Mouse (Mus musculus) midbrain, embryonic 15.5 days (tissue): ENCODE results near the gene Nfatc3. TPM values are rescaled to one million over a fixed set of nuclear protein-coding genes. Genes with fewer than 3 reads are reported as not detected.

Experiments
- ATAC-seq: fragments of 200-750 bp; cut with Nextera tagmentation; replicated peaks from 2 replicates; pipeline ENCODE4 v1.8.0; 2017; ENCODE audit warnings: moderate TSS enrichment
- H3K27ac ChIP-seq: fragments of 300-500 bp; sonication (generic); 2 replicates; pipeline ENCODE4 v1.5.1; 2015; ENCODE audit warnings: mild to moderate bottlenecking, inconsistent platforms
- H3K27me3 ChIP-seq: fragments of 300-500 bp; sonication (generic); replicated peaks from 2 replicates; pipeline ENCODE4 v1.6.1; 2015; ENCODE audit warnings: inconsistent platforms
- H3K36me3 ChIP-seq: fragments of 300-500 bp; sonication (generic); replicated peaks from 2 replicates; pipeline ENCODE4 v1.6.1; 2015; ENCODE audit warnings: inconsistent platforms
- H3K4me1 ChIP-seq: fragments of 300-500 bp; sonication (generic); 2 replicates; pipeline ENCODE4 v1.6.1; 2015; ENCODE audit warnings: inconsistent platforms
- H3K4me2 ChIP-seq: fragments of 300-500 bp; sonication (generic); 2 replicates; pipeline ENCODE4 v1.6.1; 2015; ENCODE audit warnings: inconsistent platforms, mild to moderate bottlenecking, moderate library complexity
- H3K4me3 ChIP-seq: fragments of 300-500 bp; sonication (generic); 2 replicates; pipeline ENCODE4 v1.5.1; 2015; ENCODE audit warnings: mild to moderate bottlenecking, inconsistent platforms
- H3K9ac ChIP-seq: fragments of 300-500 bp; sonication (generic); 2 replicates; pipeline ENCODE4 v1.6.1; 2015; ENCODE audit warnings: mild to moderate bottlenecking, inconsistent platforms
- H3K9me3 ChIP-seq: fragments of 300-500 bp; sonication (generic); 2 replicates; pipeline ENCODE4 v1.6.1; 2016; ENCODE audit warnings: inconsistent platforms
- WGBS: fragments of 180-500 bp; shearing (Covaris S2); methylation state at CpG from one replicate; pipeline ENCODE4 v1.1.7; 2015; ENCODE audit warnings: mixed read lengths; 5-methylcytosine and 5-hydroxymethylcytosine counted together
- polyA plus RNA-seq: library from polyadenylated mRNA; unstranded; fragments of >200 nt; fragmentation: Nextera tagmentation; extraction: Ambion mirVana; gene quantifications from 2 replicates; pipeline ENCODE4 v1.2.1, GENCODE M21; 2015

The Nfatc3 gene
- polyA plus RNA-seq, 1 experiment from 2014 or later: 3.8 TPM

DNA sequence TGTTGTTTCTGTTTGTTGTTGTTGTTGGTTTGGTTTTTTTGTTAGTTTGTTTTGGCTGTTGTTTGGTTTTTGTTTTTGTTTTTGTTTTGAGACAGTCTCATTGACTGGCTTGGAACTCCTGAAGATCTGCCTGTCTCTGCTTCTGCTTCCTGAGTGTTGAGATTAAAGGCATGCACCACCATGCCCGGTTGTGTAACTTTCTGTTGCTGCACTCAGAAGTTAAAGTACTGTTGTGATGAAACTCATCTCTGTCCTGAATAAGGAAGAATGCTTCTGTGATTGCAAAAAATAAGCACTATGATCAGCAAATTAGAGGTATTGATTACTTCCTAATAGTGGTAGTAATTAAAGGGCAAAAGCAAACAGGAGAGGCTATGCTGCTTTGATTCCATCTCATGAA lies 47.6 kb downstream of the Nfatc3 start:
- Histone ChIP-seq H3K4me3 (no peak overlapping the region), H3K9me3 (no peaks in the 10 kb centered on the region), H3K36me3 (peaks cover 21% of the 10 kb centered on the region; the same call in 1 of the 2 replicates), H3K27me3 (no peaks in the 10 kb centered on the region), H3K4me1 (no peaks in the 10 kb centered on the region), H3K9ac (no peak overlapping the region), H3K27ac (no peak overlapping the region), H3K4me2 (no peak overlapping the region)
- WGBS: 90% methylated on average over 1 of the region's 1 CpGs
- ATAC-seq: no peak

DNA sequence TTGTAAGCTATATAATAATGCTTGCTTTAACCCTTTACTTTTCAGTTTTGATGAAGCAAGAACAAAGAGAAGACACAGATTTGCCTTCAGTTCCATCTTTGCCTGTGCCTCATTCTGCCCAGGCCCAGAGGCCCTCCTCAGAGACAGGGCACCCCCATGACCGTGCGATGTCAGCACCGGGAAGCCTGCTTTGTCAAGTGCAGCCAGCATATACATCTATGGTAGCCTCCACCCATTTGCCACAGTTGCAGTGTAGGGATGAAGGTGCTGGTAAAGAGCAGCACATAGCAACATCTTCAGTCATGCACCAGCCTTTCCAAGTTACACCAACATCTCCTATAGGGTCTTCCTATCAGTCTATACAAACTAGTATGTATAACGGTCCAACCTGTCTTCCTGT lies 49.4 kb downstream of the Nfatc3 start:
- no peak for ATAC-seq
- 93% methylated on average over 4 of the region's 4 CpGs for WGBS
- Histone ChIP-seq H3K4me1 (no peaks in the 10 kb centered on the region), H3K27ac (no peak overlapping the region), H3K9me3 (no peaks in the 10 kb centered on the region), H3K9ac (no peak overlapping the region), H3K27me3 (no peaks in the 10 kb centered on the region), H3K4me3 (no peak overlapping the region), H3K36me3 (peaks cover 21% of the 10 kb centered on the region; the same call in 1 of the 2 replicates), H3K4me2 (no peak overlapping the region)

DNA sequence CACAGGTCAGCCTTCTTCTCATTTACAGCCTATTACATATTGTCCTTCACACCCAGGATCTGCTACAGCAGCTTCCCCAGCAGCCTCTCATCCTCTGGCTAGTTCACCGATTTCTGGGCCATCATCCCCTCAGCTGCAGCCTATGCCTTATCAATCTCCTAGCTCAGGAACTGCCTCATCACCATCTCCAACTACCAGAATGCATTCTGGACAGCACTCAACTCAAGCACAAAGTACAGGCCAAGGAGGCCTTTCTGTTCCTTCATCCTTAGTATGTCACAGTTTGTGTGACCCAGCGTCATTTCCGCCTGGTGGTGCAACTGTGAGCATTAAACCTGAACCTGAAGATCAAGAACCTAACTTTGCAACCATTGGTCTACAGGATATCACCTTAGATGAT lies 50.1 kb downstream of the Nfatc3 start:
- Histone ChIP-seq H3K4me3 (no peak overlapping the region), H3K4me1 (no peaks in the 10 kb centered on the region), H3K9me3 (no peaks in the 10 kb centered on the region), H3K36me3 (peaks cover 21% of the 10 kb centered on the region; the same call in 1 of the 2 replicates), H3K27ac (no peak overlapping the region), H3K4me2 (no peak overlapping the region), H3K27me3 (no peaks in the 10 kb centered on the region), H3K9ac (no peak overlapping the region)
- 94% methylated on average over 3 of the region's 3 CpGs for WGBS
- no peak for ATAC-seq

DNA sequence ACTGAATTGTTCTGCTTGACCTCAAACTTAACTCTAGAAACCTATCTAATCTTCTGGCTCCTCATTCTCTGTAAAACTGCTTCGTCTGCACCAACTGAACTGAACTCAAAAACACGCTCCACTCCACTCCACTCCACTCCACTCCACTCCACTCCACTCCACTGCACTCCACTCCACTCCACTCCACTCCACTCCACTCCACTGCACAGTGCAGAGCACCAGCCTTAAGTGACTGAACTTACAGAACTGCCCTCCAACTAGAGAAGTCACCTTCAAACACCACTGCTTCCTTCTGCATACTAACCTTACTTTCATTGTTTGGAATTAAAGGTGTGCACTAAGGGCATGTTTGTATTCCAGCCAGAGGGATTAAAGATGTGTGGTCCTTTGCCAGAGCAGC lies 53.4 kb downstream of the Nfatc3 start:
- Histone ChIP-seq H3K27ac (no peak overlapping the region), H3K9ac (no peak overlapping the region), H3K4me3 (no peak overlapping the region), H3K9me3 (no peaks in the 10 kb centered on the region), H3K27me3 (no peaks in the 10 kb centered on the region), H3K4me1 (no peaks in the 10 kb centered on the region), H3K4me2 (no peak overlapping the region), H3K36me3 (peaks cover 16% of the 10 kb centered on the region; the same call in 1 of the 2 replicates)
- no peak for ATAC-seq
- 98% methylated on average over 2 of the region's 2 CpGs for WGBS

DNA sequence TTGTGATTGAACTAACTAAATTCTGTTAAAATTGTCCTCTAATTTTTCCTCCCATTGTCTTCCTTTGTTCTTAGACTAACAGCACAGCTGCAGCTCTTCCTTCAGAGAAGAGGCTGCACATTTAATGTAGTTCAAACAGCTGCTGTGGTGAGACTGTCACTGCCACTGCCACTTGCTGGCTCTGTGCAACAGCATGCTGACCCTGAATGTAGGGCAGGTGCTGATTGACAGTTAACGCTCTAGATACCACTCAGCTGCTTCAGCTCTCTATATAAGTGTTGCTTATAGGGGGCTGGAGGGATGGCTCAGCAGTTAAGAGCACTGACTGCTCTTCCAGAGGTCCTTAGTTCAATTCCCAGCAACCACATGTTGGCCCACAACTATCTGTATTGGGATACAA lies 53.9 kb downstream of the Nfatc3 start:
- Histone ChIP-seq H3K4me3 (no peak overlapping the region), H3K36me3 (peaks cover 16% of the 10 kb centered on the region; the same call in 1 of the 2 replicates), H3K9me3 (no peaks in the 10 kb centered on the region), H3K9ac (no peak overlapping the region), H3K27ac (no peak overlapping the region), H3K4me1 (no peaks in the 10 kb centered on the region), H3K4me2 (no peak overlapping the region), H3K27me3 (no peaks in the 10 kb centered on the region)
- 89% methylated on average over 1 of the region's 1 CpGs for WGBS
- ATAC-seq: no peak

DNA sequence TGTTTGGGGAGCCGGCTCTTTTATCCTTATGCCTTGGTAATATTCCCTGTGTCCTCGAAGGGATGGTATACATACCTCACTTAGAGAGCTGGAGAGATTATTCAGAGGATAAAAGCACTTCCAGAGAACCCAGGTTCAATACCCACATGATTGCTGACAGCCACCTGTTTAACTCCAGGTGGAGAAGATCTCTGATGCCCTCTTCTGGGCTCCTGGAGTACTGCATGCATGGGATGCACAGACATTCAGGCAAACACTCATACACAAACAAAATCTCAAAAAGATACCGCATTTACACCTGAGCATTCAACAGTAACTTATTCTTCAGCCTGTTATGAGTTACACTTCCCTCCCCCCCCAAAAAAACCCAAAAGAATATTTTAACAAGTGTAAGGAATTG lies 57.3 kb downstream of the Nfatc3 start:
- WGBS: 96% methylated on average over 3 of the region's 3 CpGs
- Histone ChIP-seq H3K4me2 (no peak overlapping the region), H3K9ac (no peak overlapping the region), H3K4me3 (no peak overlapping the region), H3K4me1 (no peaks in the 10 kb centered on the region), H3K9me3 (no peaks in the 10 kb centered on the region), H3K36me3 (no peaks in the 10 kb centered on the region), H3K27ac (no peak overlapping the region), H3K27me3 (no peaks in the 10 kb centered on the region)
- no peak for ATAC-seq

DNA sequence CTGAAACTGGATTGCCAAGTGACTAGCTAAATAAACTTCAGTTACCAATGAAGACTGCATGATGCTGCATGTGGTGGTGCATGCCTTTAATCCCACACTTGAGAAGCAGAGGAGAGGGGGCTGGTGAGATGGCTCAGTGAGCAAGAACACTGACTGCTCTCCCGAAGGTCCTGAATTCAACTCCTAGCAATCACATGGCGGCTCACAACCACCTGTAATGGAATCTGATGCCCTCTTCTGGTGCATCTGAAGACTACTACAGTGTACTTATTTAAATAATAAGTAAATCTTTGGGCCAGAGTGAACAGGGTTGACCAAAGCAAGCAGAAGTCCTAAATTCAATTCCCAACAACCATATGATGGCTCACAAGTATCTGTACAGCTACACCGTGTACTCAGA lies 64.8 kb downstream of the Nfatc3 start:
- no peak overlapping the region for H3K4me2 ChIP-seq
- no peak overlapping the region for H3K27ac ChIP-seq
- no peaks in the 10 kb centered on the region for H3K4me1 ChIP-seq
- H3K27me3 ChIP-seq: no peaks in the 10 kb centered on the region
- no peak overlapping the region for H3K4me3 ChIP-seq
- 85% methylated on average over 3 of the region's 3 CpGs for WGBS
- 0 out of 2 replicates have a peak, but pooled peaks cover 3% of the 10 kb centered on the region for H3K36me3 ChIP-seq
- no peak for ATAC-seq
- no peaks in the 10 kb centered on the region for H3K9me3 ChIP-seq
- H3K9ac ChIP-seq: no peak overlapping the region

DNA sequence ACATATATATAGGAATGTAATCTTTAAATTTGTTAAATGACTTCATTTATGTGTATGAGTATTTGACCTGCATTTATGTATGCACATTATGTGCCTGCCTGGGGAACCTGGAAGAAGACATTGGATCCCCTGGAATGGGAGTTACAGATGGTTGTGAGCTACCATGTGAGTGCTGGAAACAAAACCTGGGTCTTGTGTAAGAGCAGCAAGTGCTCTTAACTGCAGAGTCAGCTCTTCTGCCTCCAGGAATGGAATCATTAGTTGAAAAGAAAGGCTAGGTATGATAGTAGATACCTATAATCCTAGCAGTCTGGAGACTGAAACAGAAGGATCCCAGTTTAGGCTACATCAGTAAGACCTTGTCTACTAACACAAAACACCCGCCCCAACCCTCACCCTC lies 67.4 kb downstream of the Nfatc3 start:
- WGBS: 94% methylated on average over 1 of the region's 1 CpGs
- Histone ChIP-seq H3K4me2 (no peak overlapping the region), H3K4me1 (no peaks in the 10 kb centered on the region), H3K9ac (no peak overlapping the region), H3K27ac (no peak overlapping the region), H3K4me3 (no peak overlapping the region), H3K27me3 (no peaks in the 10 kb centered on the region), H3K9me3 (no peaks in the 10 kb centered on the region), H3K36me3 (peaks cover 9% of the 10 kb centered on the region)
- ATAC-seq: no peak

DNA sequence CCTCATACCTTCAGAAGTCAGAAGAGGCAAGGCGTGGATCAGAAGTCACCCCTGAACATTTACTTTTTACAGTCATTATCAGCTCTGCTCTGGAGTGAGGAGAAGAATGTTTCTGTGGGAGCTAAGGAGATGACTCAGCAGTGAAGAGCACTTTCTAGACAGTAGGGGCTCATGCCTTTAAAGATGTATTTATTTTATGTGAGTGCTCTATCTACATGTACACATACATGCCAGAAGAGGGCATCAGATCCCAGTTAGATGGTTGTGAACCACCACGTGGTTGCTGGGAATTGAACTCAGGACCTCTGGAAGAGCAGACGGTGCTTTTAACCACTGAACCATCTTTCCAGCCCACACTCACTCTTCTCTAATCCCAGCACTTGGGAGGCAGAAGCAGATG lies 68.4 kb downstream of the Nfatc3 start:
- Histone ChIP-seq H3K9ac (no peak overlapping the region), H3K4me3 (no peak overlapping the region), H3K27ac (no peak overlapping the region), H3K9me3 (no peaks in the 10 kb centered on the region), H3K4me2 (no peak overlapping the region), H3K27me3 (no peaks in the 10 kb centered on the region), H3K36me3 (peaks cover 9% of the 10 kb centered on the region), H3K4me1 (no peaks in the 10 kb centered on the region)
- WGBS: 82% methylated on average over 3 of the region's 3 CpGs
- ATAC-seq: no peak

DNA sequence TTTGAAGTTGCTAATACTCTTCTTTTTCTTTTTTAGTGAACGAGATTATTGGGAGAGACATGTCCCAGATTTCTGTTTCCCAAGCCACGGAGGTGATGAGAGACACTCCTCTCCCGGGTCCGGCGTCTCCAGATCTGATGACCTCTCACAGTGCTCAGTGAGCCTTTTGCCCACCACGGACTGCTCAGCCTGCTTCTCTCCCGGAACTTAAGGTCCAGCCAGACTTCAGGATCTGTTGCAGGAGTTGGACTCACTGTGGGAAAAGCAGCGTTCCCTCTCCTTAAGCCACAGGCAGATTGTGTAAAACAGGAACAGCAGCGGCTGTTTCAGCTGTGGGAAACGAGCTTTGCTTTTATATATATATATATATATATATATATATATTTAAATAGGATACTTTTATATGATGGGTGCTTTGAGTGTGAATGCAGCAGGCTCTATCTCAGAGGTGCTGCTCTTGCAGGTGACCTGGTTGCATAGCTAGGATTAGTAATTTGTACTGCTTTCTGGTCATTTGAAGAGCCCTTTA lies 69.3 kb downstream of the Nfatc3 start:
- H3K36me3 ChIP-seq: peaks cover 9% of the 10 kb centered on the region
- H3K4me2 ChIP-seq: no peak overlapping the region
- ATAC-seq: no peak
- H3K27me3 ChIP-seq: peaks cover 2% of the 10 kb centered on the region
- no peaks in the 10 kb centered on the region for H3K9me3 ChIP-seq
- H3K4me3 ChIP-seq: no peak overlapping the region
- H3K4me1 ChIP-seq: no peaks in the 10 kb centered on the region
- WGBS: 92% methylated on average over 10 of the region's 10 CpGs
- H3K9ac ChIP-seq: no peak overlapping the region
- no peak overlapping the region for H3K27ac ChIP-seq

DNA sequence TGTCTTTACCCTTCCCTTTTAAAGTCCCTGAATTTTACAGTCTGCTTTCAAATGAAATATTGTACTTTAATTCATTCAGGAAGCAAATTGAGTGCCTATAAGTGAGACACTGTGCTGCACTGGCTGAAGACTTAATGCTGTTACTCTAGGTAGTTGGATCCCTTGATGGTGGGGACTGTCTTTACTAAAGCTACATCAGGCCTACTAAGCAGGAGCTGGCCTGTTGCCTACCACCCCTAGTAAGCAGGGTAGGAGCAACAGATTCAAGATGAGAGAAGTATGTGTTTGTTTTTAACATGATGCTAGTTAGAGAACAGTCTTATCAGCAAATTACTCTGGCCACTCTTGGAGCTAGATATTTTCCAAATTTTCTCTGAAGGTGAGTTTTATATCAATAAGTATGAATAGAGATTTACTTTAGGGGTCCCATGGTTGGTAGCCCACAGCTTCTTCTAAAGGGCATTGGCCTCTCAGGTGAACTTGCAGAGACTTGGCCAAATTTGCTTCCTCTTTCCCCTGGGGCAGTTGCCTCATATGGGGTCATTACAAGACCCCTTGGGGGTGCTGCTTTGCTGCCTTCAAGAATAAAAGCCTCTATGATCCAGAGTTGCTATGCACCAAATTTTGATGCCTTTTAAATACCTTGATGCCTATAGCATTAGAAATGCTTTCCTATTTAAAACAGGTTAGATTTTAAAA lies 70.7 kb downstream of the Nfatc3 start:
- H3K4me1 ChIP-seq: no peaks in the 10 kb centered on the region
- H3K27ac ChIP-seq: no peak overlapping the region
- H3K4me3 ChIP-seq: no peak overlapping the region
- no peak overlapping the region for H3K4me2 ChIP-seq
- H3K36me3 ChIP-seq: peaks cover 9% of the 10 kb centered on the region
- no peak for ATAC-seq
- H3K27me3 ChIP-seq: peaks cover 17% of the 10 kb centered on the region
- H3K9ac ChIP-seq: no peak overlapping the region
- H3K9me3 ChIP-seq: no peaks in the 10 kb centered on the region

DNA sequence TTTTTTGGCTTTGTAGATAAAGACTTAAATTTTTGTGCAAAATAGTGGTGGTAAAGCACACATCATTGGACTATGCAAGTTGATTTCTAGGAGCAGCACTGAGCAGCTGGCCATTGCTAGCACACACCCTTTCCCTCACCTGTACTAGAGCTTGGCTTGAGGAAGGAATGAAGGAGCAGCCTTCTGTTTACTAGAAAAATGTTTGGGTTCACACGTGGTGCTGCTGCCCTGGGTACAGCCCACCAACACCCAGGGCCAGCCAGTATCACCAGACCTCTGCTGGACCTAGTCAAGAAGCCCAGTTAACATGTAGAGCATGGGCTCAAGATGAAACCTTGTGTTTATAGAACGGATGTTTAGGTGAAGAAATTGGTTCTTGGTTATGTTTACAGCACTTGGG lies 71.4 kb downstream of the Nfatc3 start:
- Histone ChIP-seq H3K9me3 (no peaks in the 10 kb centered on the region), H3K9ac (no peak overlapping the region), H3K27ac (no peak overlapping the region), H3K4me2 (no peak overlapping the region), H3K36me3 (peaks cover 9% of the 10 kb centered on the region), H3K27me3 (peaks cover 23% of the 10 kb centered on the region), H3K4me3 (no peak overlapping the region), H3K4me1 (no peaks in the 10 kb centered on the region)
- WGBS: 89% methylated on average over 2 of the region's 2 CpGs
- no peak for ATAC-seq

DNA sequence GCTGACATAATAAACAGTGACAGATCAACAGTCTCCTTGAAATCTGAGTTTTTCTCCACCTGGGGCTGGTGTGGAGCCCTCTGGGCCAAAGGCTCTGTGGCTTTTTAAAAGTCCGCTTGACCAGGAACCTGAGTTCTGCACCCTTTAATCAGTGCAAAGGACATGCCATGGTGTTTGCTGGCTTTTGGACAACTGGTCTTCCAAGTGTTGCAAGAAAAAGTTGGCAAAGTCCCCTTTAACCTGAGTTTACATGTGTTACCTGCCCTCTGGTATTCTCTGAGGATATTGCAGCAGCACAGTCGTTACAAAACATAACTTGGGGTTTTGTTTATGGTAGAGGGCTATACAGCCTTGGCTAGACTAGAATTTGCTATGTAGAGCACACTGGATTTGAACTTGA lies 71.9 kb downstream of the Nfatc3 start:
- Histone ChIP-seq H3K4me2 (no peak overlapping the region), H3K4me1 (peaks cover 2% of the 10 kb centered on the region), H3K27ac (no peak overlapping the region), H3K4me3 (no peak overlapping the region), H3K9me3 (no peaks in the 10 kb centered on the region), H3K36me3 (peaks cover 9% of the 10 kb centered on the region), H3K9ac (no peak overlapping the region), H3K27me3 (peaks cover 28% of the 10 kb centered on the region)
- ATAC-seq: no peak
- WGBS: 89% methylated on average over 2 of the region's 2 CpGs
